Mouse (Mus musculus): ENCODE measurements around the gene Mrpl18.
"Not testable (repeated sequence)": the region's sequence is repeated elsewhere in the genome, so short reads cannot be mapped to it uniquely, and the experiment has no call there.

Mrpl18 gene

GRCm38 (mm10) chr17:12915881-12916583 lies at the start of gene Mrpl18:
Mrpl18 (minus strand) TSS chr17:12916345.
- peak; percentile 99 for DNase-seq (ENCODE audit: low spot score in 2 of 2)

- no peak for DNase-seq (ENCODE audit: low spot score in 2 of 2)
These were observed 47.3 kb upstream of the Mrpl18 start for GRCm38 (mm10) chr17:12963476-12963875.

- DNase-seq (ENCODE audit: low spot score in 2 of 2), result peak; percentile 92 to 93
These were observed 44.3 kb upstream of the Mrpl18 start, which contains the start of gene Acat2 for GRCm38 (mm10) chr17:12960331-12960873. Acat2 (minus strand) TSS chr17:12960747.

GRCm38 (mm10) chr17:12959377-12959776 lies 43.2 kb upstream of the Mrpl18 start:
- DNase-seq (ENCODE audit: low spot score in 2 of 2), result not testable (repeated sequence)

- no peak for DNase-seq (ENCODE audit: low spot score in 2 of 2)
These were observed 40.5 kb upstream of the Mrpl18 start for GRCm38 (mm10) chr17:12956664-12957063.

- no peak for DNase-seq (ENCODE audit: low spot score in 2 of 2)
These were observed 33.5 kb upstream of the Mrpl18 start for GRCm38 (mm10) chr17:12949669-12950068.

GRCm38 (mm10) chr17:12942459-12943162 lies 26.5 kb upstream of the Mrpl18 start:
- no peak for DNase-seq (ENCODE audit: low spot score in 2 of 2)

- no peak for DNase-seq (ENCODE audit: low spot score in 2 of 2)
These were observed 25.6 kb upstream of the Mrpl18 start for GRCm38 (mm10) chr17:12941543-12942260.

GRCm38 (mm10) chr17:12940151-12940805 lies 24.1 kb upstream of the Mrpl18 start, which contains the start of gene Acat3:
Acat3 (minus strand) TSS chr17:12940600.
- DNase-seq (ENCODE audit: low spot score in 2 of 2), result no peak

- not testable (repeated sequence) for DNase-seq (ENCODE audit: low spot score in 2 of 2)
These were observed 23.4 kb upstream of the Mrpl18 start for GRCm38 (mm10) chr17:12939377-12940148.

GRCm38 (mm10) chr17:12938077-12938476 lies 21.9 kb upstream of the Mrpl18 start:
- DNase-seq (ENCODE audit: low spot score in 2 of 2), result no peak

GRCm38 (mm10) chr17:12937412-12937970 lies 21.3 kb upstream of the Mrpl18 start:
- no peak for DNase-seq (ENCODE audit: low spot score in 2 of 2)

- DNase-seq (ENCODE audit: low spot score in 2 of 2), result no peak
These were observed 19.6 kb upstream of the Mrpl18 start for GRCm38 (mm10) chr17:12935719-12936118.

GRCm38 (mm10) chr17:12931576-12931975 lies 15.4 kb upstream of the Mrpl18 start:
- not testable (repeated sequence) for DNase-seq (ENCODE audit: low spot score in 2 of 2)

- DNase-seq (ENCODE audit: low spot score in 2 of 2), result no peak
These were observed 9.6 kb upstream of the Mrpl18 start for GRCm38 (mm10) chr17:12925703-12926180.

- DNase-seq (ENCODE audit: low spot score in 2 of 2), result no peak
These were observed 8.9 kb upstream of the Mrpl18 start for GRCm38 (mm10) chr17:12925001-12925400.

- peak; percentile 50 to 52 for DNase-seq (ENCODE audit: low spot score in 2 of 2)
These were observed 4.9 kb upstream of the Mrpl18 start for GRCm38 (mm10) chr17:12921073-12921472.

- DNase-seq (ENCODE audit: low spot score in 2 of 2), result peak; percentile 33 to 54
These were observed 639 bp upstream of the Mrpl18 start for GRCm38 (mm10) chr17:12916588-12917380.

GRCm38 (mm10) chr17:12915488-12915880 lies 661 bp downstream of the Mrpl18 start, which contains the start of gene Tcp1:
Tcp1 (plus strand) TSS chr17:12915701.
- no peak for DNase-seq (ENCODE audit: low spot score in 2 of 2)
